Mouse (Mus musculus) testis, adult 2 months (tissue): Measurements from ENCODE around the gene Olfr666.

Experiments used
- CTCF ChIP-seq: fragments of 200-500 bp; IDR thresholded peaks from 2 replicates; pipeline ENCODE4 v1.5.1; 2012; ENCODE audit warnings: low read depth, mild to moderate bottlenecking, inconsistent platforms, low read length, moderate library complexity; ENCODE audit not compliant: control insufficient read depth, insufficient read depth, insufficient replicate concordance
- POLR2A ChIP-seq: fragments of 200-500 bp; IDR thresholded peaks from 2 replicates; pipeline ENCODE4 v1.6.1; 2012; ENCODE audit warnings: low read depth, mild to moderate bottlenecking, inconsistent platforms, low read length, moderate library complexity; ENCODE audit not compliant: control insufficient read depth

- TF ChIP-seq CTCF = no peak
- no peak for TF ChIP-seq POLR2A
These were observed 18.0 kb downstream of the Olfr666 start, which contains the start of gene Olfr665 for GRCm38 (mm10) chr7:104877731-104878130.
